Mouse (Mus musculus) heart, postnatal 0 days (tissue): ENCODE results near the gene Tdo2. TPM values are rescaled to one million over a fixed set of nuclear protein-coding genes. Genes with fewer than 3 reads are reported as not detected.

Experiments used
- ATAC-seq: fragments of 200-750 bp; cut with Nextera tagmentation; 2 replicates; pipeline ENCODE4 v1.8.0; 2017; ENCODE audit warnings: low read depth, moderate number of reproducible peaks, moderate library complexity; ENCODE audit not compliant: insufficient read depth
- DNase-seq: peaks from one replicate; pipeline ENCODE4 v3.0.0-alpha.2; 2016; ENCODE audit warnings: low spot score
- H3K27ac ChIP-seq: fragments of 300-500 bp; sonication (generic); 2 replicates; pipeline ENCODE4 v1.5.1; 2014; ENCODE audit warnings: low read depth, mild to moderate bottlenecking
- H3K27me3 ChIP-seq: fragments of 300-500 bp; sonication (generic); 2 replicates; pipeline ENCODE4 v1.6.1; 2014; ENCODE audit warnings: low read length, mixed read lengths; ENCODE audit not compliant: control insufficient read depth, insufficient read depth
- H3K36me3 ChIP-seq: fragments of 300-500 bp; sonication (generic); replicated peaks from 2 replicates; pipeline ENCODE4 v1.6.1; 2014; ENCODE audit warnings: low read length, mixed read lengths; ENCODE audit not compliant: control insufficient read depth, insufficient read depth
- H3K4me1 ChIP-seq: fragments of 300-500 bp; sonication (generic); 2 replicates; pipeline ENCODE4 v1.6.1; 2014; ENCODE audit warnings: antibody characterized with exemption; ENCODE audit not compliant: control insufficient read depth, insufficient read depth
- H3K4me2 ChIP-seq: fragments of 300-500 bp; sonication (generic); 2 replicates; pipeline ENCODE4 v1.6.1; 2014; ENCODE audit warnings: low read depth, mild to moderate bottlenecking, low read length, moderate library complexity
- H3K4me3 ChIP-seq: fragments of 300-500 bp; sonication (generic); 2 replicates; pipeline ENCODE4 v1.5.1; 2014; ENCODE audit warnings: low read depth, low read length
- H3K9ac ChIP-seq: fragments of 300-500 bp; sonication (generic); replicated peaks from 2 replicates; pipeline ENCODE4 v1.6.1; 2014; ENCODE audit warnings: low read depth, low read length, mixed read lengths
- H3K9me3 ChIP-seq: fragments of 300-500 bp; sonication (generic); replicated peaks from 2 replicates; pipeline ENCODE4 v1.6.1; 2016; ENCODE audit warnings: low read length; ENCODE audit not compliant: control insufficient read depth
- CTCF ChIP-seq: IDR thresholded peaks from 2 replicates; pipeline ENCODE4 v1.5.1; 2016; ENCODE audit warnings: antibody characterized with exemption, control low read depth, low read depth
- EP300 ChIP-seq: IDR thresholded peaks from 2 replicates; pipeline ENCODE4 v1.6.1; 2016; ENCODE audit warnings: antibody characterized with exemption, low read depth
- WGBS: fragments of 180-500 bp; shearing (Covaris S2); extraction: QIAGEN DNeasy Blood & Tissue Kit; methylation state at CpG from one replicate; pipeline ENCODE4 v1.1.7; 2014; 5-methylcytosine and 5-hydroxymethylcytosine counted together
- polyA plus RNA-seq: library from polyadenylated mRNA; unstranded; fragments of >200 nt; fragmentation: Nextera tagmentation; extraction: Ambion mirVana; gene quantifications from 2 replicates; pipeline ENCODE4 v1.2.1, GENCODE M21; 2015
- total RNA-seq: library from RNA; depleted of rRNA; stranded (reverse); fragments of >200 nt; gene quantifications from 2 replicates; pipeline ENCODE4 v1.2.3, GENCODE M21; 2014; ENCODE audit warnings: low replicate concordance

The Tdo2 gene
- total and polyA plus RNA-seq, 2 experiments from 2014 or later, result 0.07 TPM; not detected in 1

GRCm38 (mm10) chr3:81983120-81983895, 7.3 kb upstream of the Tdo2 start:
- ATAC-seq (no peak), DNase-seq (no peak)
- Histone ChIP-seq H3K4me2 (no peak overlapping the region), H3K36me3 (no peaks in the 10 kb centered on the region), H3K9me3 (no peaks in the 10 kb centered on the region), H3K4me3 (no peak overlapping the region), H3K27ac (no peak overlapping the region), H3K4me1 (no peaks in the 10 kb centered on the region), H3K27me3 (no peaks in the 10 kb centered on the region), H3K9ac (no peak overlapping the region)
- WGBS, result 63% methylated on average over 8 of the region's 8 CpGs
- TF ChIP-seq EP300 (no peak), CTCF (no peak)

- Histone ChIP-seq H3K4me1 (no peaks in the 10 kb centered on the region), H3K36me3 (no peaks in the 10 kb centered on the region), H3K27ac (no peak within 1 kb of the TSS), H3K9ac (no peak within 1 kb of the TSS), H3K27me3 (no peaks in the 10 kb centered on the region), H3K4me3 (no peak within 1 kb of the TSS), H3K4me2 (no peak within 1 kb of the TSS), H3K9me3 (no peaks in the 10 kb centered on the region)
- DNase-seq (no peak), ATAC-seq (no peak)
- WGBS, result 73% methylated on average over 5 of the region's 5 CpGs
- TF ChIP-seq CTCF (no peak), EP300 (no peak)
Measured at GRCm38 (mm10) chr3:81981990-81982389, 6.0 kb upstream of the Tdo2 start, which contains the start of gene Asic5. Gene Asic5 (plus strand): TSS chr3:81982290.

GRCm38 (mm10) chr3:81981576-81981975, 5.6 kb upstream of the Tdo2 start:
- H3K9me3 ChIP-seq, result no peaks in the 10 kb centered on the region
- H3K36me3 ChIP-seq, result no peaks in the 10 kb centered on the region
- no peaks in the 10 kb centered on the region for H3K27me3 ChIP-seq
- H3K4me2 ChIP-seq, result no peak overlapping the region
- ATAC-seq, result no peak
- 76% methylated on average over 5 of the region's 5 CpGs for WGBS
- TF ChIP-seq CTCF (no peak), EP300 (no peak)
- no peak for DNase-seq
- H3K27ac ChIP-seq, result no peak overlapping the region
- H3K9ac ChIP-seq, result no peak overlapping the region
- H3K4me3 ChIP-seq, result no peak overlapping the region
- H3K4me1 ChIP-seq, result no peaks in the 10 kb centered on the region

GRCm38 (mm10) chr3:81975607-81976006, 395 bp downstream of the Tdo2 start:
- Histone ChIP-seq H3K4me3 (no peak overlapping the region), H3K4me1 (no peaks in the 10 kb centered on the region), H3K27me3 (no peaks in the 10 kb centered on the region), H3K9me3 (no peaks in the 10 kb centered on the region), H3K4me2 (no peak overlapping the region), H3K27ac (no peak overlapping the region), H3K9ac (no peak overlapping the region), H3K36me3 (no peaks in the 10 kb centered on the region)
- DNase-seq (no peak), ATAC-seq (no peak)
- TF ChIP-seq EP300, result no peak
- no peak for TF ChIP-seq CTCF
- WGBS, result 52% methylated on average over 4 of the region's 4 CpGs

- H3K4me3 ChIP-seq, result no peak overlapping the region
Measured at GRCm38 (mm10) chr3:81964596-81964995, 11.4 kb downstream of the Tdo2 start.

GRCm38 (mm10) chr3:81963768-81964167, 12.2 kb downstream of the Tdo2 start:
- H3K4me1 ChIP-seq, result no peaks in the 10 kb centered on the region

More at GRCm38 (mm10) chr3:81964596-81964995, 11.4 kb downstream of the Tdo2 start:
- 64% methylated on average over 3 of the region's 3 CpGs for WGBS
- ATAC-seq, result no peak
- Histone ChIP-seq H3K9me3 (no peaks in the 10 kb centered on the region), H3K4me1 (no peaks in the 10 kb centered on the region), H3K9ac (no peak overlapping the region), H3K27ac (no peak overlapping the region), H3K4me2 (no peak overlapping the region), H3K27me3 (no peaks in the 10 kb centered on the region), H3K36me3 (no peaks in the 10 kb centered on the region)
- DNase-seq, result no peak
- TF ChIP-seq CTCF, result no peak
- TF ChIP-seq EP300, result no peak

More at GRCm38 (mm10) chr3:81963768-81964167, 12.2 kb downstream of the Tdo2 start:
- 80% methylated on average over 5 of the region's 5 CpGs for WGBS
- ATAC-seq, result no peak
- H3K4me3 ChIP-seq, result no peak overlapping the region
- no peak for DNase-seq
- H3K4me2 ChIP-seq, result no peak overlapping the region
- no peaks in the 10 kb centered on the region for H3K36me3 ChIP-seq
- H3K27me3 ChIP-seq, result no peaks in the 10 kb centered on the region
- no peaks in the 10 kb centered on the region for H3K9me3 ChIP-seq
- H3K9ac ChIP-seq, result no peak overlapping the region
- TF ChIP-seq EP300 (no peak), CTCF (no peak)
- H3K27ac ChIP-seq, result no peak overlapping the region
